Mouse (Mus musculus) spleen, adult 18-20 months (tissue): Measurements from ENCODE around the gene Ppil6.

Source experiments
- DNase-seq, 2 experiments: peaks; one replicate each; pipeline ENCODE4 v3.0.0; 2022; ENCODE audit warnings: mixed read lengths in 2 of 2

Ppil6 gene

GRCm38 (mm10) chr10:41479961-41480360, 10.3 kb upstream of the Ppil6 start:
- DNase-seq: no peak

GRCm38 (mm10) chr10:41480938-41481880, 9.0 kb upstream of the Ppil6 start:
- no peak for DNase-seq

DNA sequence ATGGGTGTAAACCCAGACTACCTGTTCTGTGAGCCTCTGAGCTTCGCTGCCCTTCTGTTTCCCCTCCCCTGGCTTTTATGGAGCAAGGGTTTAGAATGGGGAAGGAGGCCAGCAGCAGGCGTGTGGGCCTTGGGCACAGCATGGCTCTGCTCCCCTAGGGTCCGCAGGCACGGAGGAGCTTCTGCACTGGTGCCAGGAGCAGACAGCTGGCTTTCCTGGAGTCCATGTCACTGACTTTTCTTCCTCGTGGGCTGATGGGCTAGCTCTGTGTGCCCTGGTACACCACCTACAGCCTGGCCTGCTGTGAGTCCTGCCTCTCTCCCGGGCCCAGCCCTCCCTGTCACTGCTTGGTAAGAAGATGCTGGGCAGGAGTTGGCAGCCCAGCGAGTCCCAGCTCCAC, 7.8 kb upstream of the Ppil6 start:
- no peak for DNase-seq

DNA sequence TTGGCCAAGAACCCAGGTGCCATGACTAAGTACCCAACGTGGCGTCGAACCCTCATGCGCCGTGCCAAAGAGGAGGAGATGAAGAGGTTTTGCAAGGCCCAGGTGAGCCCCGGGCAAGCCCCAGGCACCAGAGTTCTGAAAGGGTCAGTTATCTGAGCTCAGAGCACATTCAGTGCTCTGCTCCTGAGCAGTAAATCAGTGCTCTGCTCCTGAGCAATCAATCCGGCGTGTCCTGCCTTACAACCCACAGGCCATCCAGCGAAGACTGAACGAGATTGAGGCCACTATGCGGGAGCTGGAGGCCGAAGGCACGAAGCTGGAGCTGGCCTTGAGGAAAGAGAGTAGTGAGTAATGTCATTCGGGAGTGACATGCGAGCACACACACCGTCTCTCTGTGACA, 4.5 kb upstream of the Ppil6 start:
- no peak for DNase-seq

- DNase-seq: no peak
Observed at GRCm38 (mm10) chr10:41486506-41487170, 3.6 kb upstream of the Ppil6 start.

DNA sequence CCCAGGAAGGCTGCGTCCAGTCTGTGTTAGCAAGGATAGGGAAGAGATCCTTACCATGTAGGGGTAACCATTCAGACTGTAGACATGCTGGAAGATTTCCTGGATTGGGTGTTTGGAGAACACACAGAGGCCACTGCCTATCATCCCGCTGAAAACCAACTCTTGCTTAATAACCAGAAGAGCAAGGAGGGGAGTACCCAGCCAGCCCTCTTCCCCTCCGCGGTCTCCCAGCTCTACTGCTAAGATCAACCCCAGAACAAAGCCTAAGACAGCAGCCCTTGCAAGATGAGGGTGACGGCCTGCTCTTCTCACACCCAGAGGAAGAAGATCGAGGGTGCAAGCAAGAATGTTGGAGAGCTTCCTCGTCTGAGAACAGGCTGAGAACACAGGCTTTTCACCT, 1.4 kb upstream of the Ppil6 start:
- no peak for DNase-seq

DNA sequence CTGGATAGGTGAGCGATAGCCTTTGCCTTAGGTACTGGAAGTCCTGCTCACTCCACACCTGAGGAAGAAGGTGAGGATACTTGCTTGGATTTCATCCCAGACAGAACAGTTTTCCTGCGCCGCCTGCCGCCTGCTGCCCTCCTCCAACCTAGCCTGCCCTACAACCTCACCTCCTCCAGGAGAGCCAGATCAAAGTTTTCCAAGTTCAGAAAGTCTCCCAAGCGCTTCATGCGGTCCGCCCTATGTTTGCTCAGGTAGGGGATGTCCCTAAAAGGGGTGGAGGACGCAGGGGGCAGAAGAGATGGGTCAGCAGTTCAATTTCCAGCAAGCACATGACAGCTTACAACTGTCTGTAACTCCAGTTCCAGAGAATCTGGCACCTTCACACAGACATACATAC, 945 bp upstream of the Ppil6 start:
- no peak for DNase-seq

- no peak for DNase-seq
Observed at GRCm38 (mm10) chr10:41490518-41490873, 257 bp downstream of the Ppil6 start.

DNA sequence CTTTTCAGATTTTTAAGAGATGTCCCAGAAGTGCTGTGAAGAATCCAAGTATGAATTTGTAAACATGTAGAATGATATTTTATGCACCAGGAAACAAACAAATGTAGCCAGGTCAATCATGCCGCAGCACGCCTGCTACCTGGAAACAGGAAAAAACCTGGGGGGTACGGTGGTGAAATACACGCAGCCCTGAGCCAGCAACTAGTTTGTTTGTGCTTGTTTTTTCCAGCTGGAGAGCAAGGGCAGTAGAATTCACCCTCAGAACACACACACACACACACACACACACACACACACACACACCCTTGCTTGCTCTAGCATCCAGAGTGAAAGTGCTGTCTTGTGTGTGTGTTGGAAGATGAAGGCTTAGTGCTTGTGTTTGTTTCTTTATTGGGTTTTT, 872 bp downstream of the Ppil6 start:
- no peak for DNase-seq

- DNase-seq: no peak
Observed at GRCm38 (mm10) chr10:41500941-41501340, 10.7 kb downstream of the Ppil6 start.

DNA sequence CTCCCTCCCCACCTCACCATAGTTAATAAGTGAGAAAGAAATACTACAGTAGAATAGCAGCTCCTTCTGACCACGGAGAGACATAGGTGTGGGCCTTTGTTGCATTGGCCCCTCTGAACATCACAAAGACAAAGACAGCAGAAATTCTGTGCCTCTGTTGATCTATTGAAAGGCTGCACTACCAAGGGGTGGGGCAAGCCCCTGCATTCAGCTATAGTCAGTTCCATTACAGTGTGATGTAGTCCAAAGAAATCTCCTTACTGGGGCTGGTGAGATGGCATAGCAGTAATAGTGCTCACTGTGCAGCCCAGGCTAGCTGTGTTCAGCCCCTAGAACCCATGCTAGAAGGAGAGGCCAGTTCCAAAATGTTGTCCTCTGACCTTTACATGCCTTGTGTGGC, 14.8 kb downstream of the Ppil6 start:
- no peak for DNase-seq

- peak in 1 of 2 experiments; percentile 34 for DNase-seq
Observed at GRCm38 (mm10) chr10:41505446-41505845, 15.2 kb downstream of the Ppil6 start.

- peak in 1 of 2 experiments; percentile 48 for DNase-seq
Observed at GRCm38 (mm10) chr10:41509160-41509559, 18.9 kb downstream of the Ppil6 start.

- DNase-seq: no peak
Observed at GRCm38 (mm10) chr10:41514301-41514700, 24.1 kb downstream of the Ppil6 start.

DNA sequence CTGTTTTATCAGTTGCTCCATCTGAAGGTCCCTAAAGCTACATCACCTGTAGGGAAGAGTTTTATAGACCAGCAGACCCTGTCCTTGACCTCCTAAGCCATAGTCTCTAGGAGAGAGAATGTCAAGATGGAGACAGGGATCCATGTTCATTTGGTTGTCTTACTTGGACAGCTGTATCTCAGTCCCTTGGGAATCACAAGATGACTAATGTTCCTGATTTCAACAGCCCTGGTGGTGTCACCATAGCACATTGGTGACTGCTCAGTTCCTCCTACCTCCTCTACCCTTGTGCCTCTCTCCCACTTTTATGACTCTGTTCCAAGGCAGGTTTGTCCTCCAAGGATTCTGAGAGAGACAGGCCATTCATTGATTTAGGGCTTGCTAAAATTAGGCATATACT, 24.7 kb downstream of the Ppil6 start:
- DNase-seq: no peak

- peak; percentile 78 to 79 for DNase-seq
Observed at GRCm38 (mm10) chr10:41518508-41518980, 28.3 kb downstream of the Ppil6 start.

DNA sequence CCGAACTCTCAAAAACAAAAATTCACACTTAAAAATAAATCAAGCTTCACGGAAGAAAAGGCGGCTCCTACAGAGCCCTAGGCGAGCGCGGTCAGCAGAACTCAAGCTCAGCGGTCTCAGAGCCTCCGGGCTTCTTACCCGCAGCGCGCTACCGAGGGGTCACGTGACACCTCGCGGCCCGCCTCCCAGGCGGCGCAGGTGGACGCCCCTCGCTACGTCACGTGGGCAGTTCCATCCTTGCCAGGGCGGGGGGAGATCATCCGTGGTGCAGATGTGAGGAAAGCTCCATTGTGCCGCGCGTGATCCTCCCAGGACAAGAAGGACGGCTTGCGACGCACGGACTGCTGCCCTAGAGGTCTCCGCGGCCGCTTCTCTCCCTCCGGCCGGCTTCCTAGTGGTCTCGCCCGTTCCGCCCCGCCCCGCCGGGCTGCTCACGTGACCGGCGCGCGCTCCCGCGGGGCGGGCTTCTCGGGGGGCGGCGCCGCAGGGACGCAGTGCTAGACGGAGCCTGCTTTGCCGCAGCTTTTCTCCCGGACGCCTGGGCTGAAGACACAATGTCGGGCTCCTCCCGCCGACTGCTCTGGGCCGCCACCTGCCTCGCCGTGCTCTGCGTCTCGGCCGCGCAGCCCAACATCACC, 28.9 kb downstream of the Ppil6 start, which contains the start of gene Cd164:
Gene Cd164 (plus strand): TSS at position 434 of the 638 bp plus-strand sequence.
- DNase-seq: peak; percentile 84 to 89

DNA sequence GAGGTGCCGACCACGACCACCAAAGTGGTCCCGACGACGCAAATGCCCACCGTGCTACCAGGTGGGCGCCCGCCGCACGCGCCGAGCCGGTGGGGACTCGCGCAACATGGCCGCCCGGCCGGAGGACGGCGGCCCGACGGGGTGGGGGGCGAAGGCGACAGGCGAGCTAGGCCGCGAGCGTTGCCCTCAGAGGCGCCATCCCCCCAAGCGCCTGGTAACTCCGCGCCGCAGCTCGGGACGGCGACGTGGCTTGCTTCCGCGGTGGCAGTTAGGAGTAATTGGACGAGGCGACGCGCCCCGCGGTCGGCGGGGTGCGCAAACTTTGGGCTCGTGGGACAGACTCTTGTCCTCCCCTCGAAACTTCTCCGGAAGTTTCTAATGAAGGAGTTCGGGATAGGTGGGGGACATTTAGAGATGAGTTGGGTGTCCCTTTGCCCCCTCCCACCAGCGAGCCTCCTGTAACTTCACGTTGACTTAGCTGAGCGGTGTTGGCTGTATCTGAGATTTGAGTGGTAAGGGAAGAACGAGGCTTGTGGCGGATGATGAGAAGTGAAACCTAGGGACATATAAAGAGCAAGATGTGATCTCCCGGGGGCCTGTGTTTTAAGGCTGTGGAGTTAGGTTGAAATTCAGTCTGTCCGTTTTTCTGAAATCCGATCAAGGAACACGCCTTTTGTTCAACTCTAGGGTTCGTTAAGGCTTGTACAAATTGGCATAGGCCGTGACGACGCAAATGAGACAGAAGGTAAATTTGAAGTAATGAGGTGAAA, 29.6 kb downstream of the Ppil6 start:
- peak in 1 of 2 experiments; percentile 66 for DNase-seq

DNA sequence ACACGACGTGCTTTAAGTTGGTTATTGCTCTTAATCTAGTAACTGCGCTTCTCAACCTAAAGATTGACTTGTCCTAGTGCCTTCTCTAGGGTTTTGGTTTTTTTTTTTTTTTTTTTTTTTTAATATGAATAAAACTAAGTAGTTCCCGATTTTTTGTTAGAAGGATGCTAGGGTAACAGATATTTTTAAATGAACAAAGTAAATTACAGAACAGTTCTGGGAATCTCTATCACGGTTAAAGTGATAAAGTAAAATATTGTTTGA, 30.1 kb downstream of the Ppil6 start:
- no peak for DNase-seq

DNA sequence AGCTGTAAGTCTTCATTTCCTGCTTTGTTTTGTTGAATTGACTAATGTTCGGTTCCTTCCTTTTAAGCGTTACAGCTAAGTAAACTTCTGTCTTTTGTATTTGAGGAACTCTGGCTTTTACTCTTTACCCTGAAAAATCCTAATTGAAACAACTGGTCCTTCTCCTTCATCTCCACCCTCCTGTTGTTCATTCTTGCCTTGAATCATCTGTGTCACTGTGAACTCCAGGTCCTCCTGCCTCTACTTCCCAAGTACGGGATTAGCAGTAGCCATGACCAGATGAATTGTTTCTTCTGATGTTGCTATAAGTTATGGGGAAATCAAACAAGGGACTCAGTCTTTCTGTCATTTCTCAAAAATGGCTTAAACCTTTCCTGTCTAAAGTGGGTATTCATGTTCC, 33.1 kb downstream of the Ppil6 start:
- DNase-seq: no peak

DNA sequence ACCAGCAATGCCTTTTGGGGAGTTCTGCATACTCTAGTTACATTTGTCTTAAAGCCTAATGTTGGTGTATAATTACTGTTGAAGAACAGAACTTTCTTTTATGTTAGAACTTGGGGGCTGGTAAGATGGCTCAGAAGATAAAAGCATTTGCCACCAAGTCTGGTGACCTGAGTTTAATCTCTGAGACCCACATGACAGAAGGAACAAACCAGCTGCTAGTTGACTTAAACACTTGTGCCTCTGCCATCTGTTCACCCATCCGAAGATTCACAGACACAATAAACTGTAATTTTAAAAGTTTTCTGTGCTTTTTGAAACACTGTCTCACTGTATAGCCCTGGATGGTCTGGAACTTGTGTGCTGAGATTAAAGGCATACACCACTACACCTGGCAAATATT, 35.5 kb downstream of the Ppil6 start:
- DNase-seq: no peak

GRCm38 (mm10) chr10:41529972-41530371, 39.7 kb downstream of the Ppil6 start:
- DNase-seq: no peak

GRCm38 (mm10) chr10:41535991-41536390, 45.8 kb downstream of the Ppil6 start:
- DNase-seq: no peak
